ENCODE assay signal across 7 mouse cellular contexts in the genomic region with DNA sequence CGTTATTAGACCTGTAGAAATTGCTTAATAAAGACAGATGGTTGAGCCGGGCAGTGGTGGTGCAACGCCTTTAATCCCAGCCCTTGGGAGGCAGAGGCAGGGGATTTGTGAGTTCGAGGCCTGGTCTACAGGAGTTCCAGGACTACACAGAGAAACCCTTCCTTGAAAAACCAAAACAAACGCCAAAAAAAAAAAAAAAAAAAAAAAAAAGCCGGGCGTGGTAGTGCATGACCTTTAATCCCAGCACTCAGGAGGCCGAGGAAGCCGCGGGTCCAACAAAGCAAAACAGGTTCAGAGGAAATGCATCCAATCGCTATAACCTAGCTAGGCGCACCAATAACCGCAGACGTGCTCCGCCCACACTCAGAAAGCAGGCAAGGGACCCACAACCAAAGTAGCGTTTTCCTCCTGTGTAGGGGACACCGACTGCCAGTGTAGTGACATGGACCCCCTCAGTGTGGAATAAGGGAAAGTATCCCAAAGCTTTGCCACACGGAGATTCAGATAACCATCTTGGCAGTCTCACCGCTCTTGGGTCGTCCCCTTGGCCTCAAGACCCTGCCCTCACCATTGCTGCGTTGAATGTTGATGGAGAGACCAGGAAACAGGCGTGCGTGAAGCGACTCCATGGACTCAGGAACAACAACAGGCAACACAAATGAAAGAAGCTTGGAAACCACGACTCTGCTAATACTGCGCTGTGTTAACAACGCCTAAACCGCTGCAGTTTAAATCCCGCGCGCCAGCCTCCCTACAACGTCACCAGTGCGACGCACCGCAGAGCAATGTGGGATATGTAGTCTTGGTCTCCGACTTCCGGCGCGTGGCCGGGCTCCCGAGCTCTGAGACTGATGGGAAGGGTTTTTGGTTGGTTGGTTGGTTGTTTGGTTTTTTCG. TPM values are rescaled to one million over a fixed set of nuclear protein-coding genes. Genes with fewer than 3 reads are reported as not detected.
A peak's percentile ranks its signal among the peaks of the same experiment; 100 is the strongest.
DNase-seq lines count a peak whose midpoint lies in the region; ATAC-seq lines count a peak whose summit lies in the region.

A gene (minus strand): TSS at position 777 of the 896 bp plus-strand sequence.

- WGBS in intestine, embryonic 16.5 days, result 1% methylated on average over 42 of the region's 42 CpGs
- WGBS in midbrain, embryonic 11.5 days, result 2% methylated on average over 42 of the region's 42 CpGs

- no peaks in the 10 kb centered on the region for H3K9me3 ChIP-seq in intestine, embryonic 16.5 days (ENCODE audit: control insufficient read depth, low read length)
- no peaks in the 10 kb centered on the region for H3K9me3 ChIP-seq in midbrain, embryonic 11.5 days (ENCODE audit: control insufficient read depth, low read length)

- peak; percentile 92 to 93 for DNase-seq in adrenal gland, adult 18-20 months (ENCODE audit: low spot score in 2 of 2)
- DNase-seq in embryo, embryonic 11 days, result peak; percentile 95
- DNase-seq in gastrocnemius, postnatal 36 days, result peak; percentile 87 to 88
- DNase-seq in left cerebral cortex, postnatal 36 days (ENCODE audit: low spot score in 2 of 2), result peak; percentile 90 to 91
- peak; percentile 100 for DNase-seq in midbrain, embryonic 11.5 days (ENCODE audit: low spot score, missing footprints)
- DNase-seq in skeletal muscle tissue, adult 2 months (ENCODE audit: low read depth, low spot score), result peak; percentile 86

- no peaks in the 10 kb centered on the region for H3K27me3 ChIP-seq in intestine, embryonic 16.5 days (replicated peaks; ENCODE audit: control insufficient read depth, insufficient read depth, low read length)
- H3K27me3 ChIP-seq in midbrain, embryonic 11.5 days (ENCODE audit: control insufficient read depth, insufficient read depth, low read length), result no peaks in the 10 kb centered on the region

- peak within 1 kb of the TSS; percentile 26; the same call in 1 of the 2 replicates for H3K27ac ChIP-seq in intestine, embryonic 16.5 days (ENCODE audit: low read length)
- H3K27ac ChIP-seq in midbrain, embryonic 11.5 days (ENCODE audit: low read depth, low read length), result peak within 1 kb of the TSS; percentile 35

- intact Hi-C loops in gastrocnemius, postnatal 36 days (cut with DNase I), result no loop called here
- intact Hi-C loops in left cerebral cortex, postnatal 36 days (cut with DNase I), result no loop called here

- peak within 1 kb of the TSS; percentile 56 for H3K4me3 ChIP-seq in intestine, embryonic 16.5 days (ENCODE audit: low read length)
- H3K4me3 ChIP-seq in midbrain, embryonic 11.5 days (ENCODE audit: low read depth, low read length), result peak within 1 kb of the TSS; percentile 79

- H3K9ac ChIP-seq in intestine, embryonic 16.5 days (ENCODE audit: low read depth, low read length), result peak within 1 kb of the TSS; percentile 67
- H3K9ac ChIP-seq in midbrain, embryonic 11.5 days (ENCODE audit: low read length), result peak within 1 kb of the TSS; percentile 79

- peak within 1 kb of the TSS; percentile 62 for H3K4me2 ChIP-seq in intestine, embryonic 16.5 days (ENCODE audit: low read depth, low read length)
- peak within 1 kb of the TSS; percentile 72 for H3K4me2 ChIP-seq in midbrain, embryonic 11.5 days

- peak; percentile 99 for ATAC-seq in intestine, embryonic 16.5 days
- peak; percentile 97 for ATAC-seq in midbrain, embryonic 11.5 days (ENCODE audit: low FRiP score)

- H3K4me1 ChIP-seq in intestine, embryonic 16.5 days (ENCODE audit: control insufficient read depth, insufficient read depth, low read length), result peaks cover 6% of the 10 kb centered on the region
- peaks cover 10% of the 10 kb centered on the region for H3K4me1 ChIP-seq in midbrain, embryonic 11.5 days (ENCODE audit: control insufficient read depth, insufficient read depth, low read length)

- peaks cover 8% of the 10 kb centered on the region; the same call in 1 of the 2 replicates for H3K36me3 ChIP-seq in intestine, embryonic 16.5 days (ENCODE audit: control insufficient read depth, insufficient read depth, low read length)
- H3K36me3 ChIP-seq in midbrain, embryonic 11.5 days (ENCODE audit: control insufficient read depth, insufficient read depth, low read length), result peaks cover 14% of the 10 kb centered on the region

RNA-seq across cellular contexts. Expression of the gene that starts here (rescaled TPM):
- under 1 TPM; 0.51 to 0.56 TPM for total RNA-seq in adrenal gland, adult 18-20 months (2021)
- under 1 TPM; 0.28 to 0.44 TPM for total RNA-seq in gastrocnemius, postnatal 36 days (2021)
- 35.9 and 41.3 TPM in 2 replicates for polyA plus RNA-seq in intestine, embryonic 16.5 days (2015; fragmentation: Nextera tagmentation; extraction: Ambion mirVana)
- under 1 TPM in 1 of 2 experiments, not detected in 1; 0.54 TPM for total RNA-seq in left cerebral cortex, postnatal 36 days (2021)
- polyA plus RNA-seq in midbrain, embryonic 11.5 days (2014; fragmentation: Nextera tagmentation; extraction: Ambion mirVana), result 103 and 104 TPM in 2 replicates

Comparison
In these comparisons a context has a peak if more than half of its experiments do, and no peak if none do; other contexts are left out.
1. Peak in every context shown above with its lines: DNase-seq, ATAC-seq, H3K4me3 ChIP-seq and H3K27ac ChIP-seq.
2. Peak in DNase-seq in adrenal gland, adult 18-20 months; RNA of the gene not detected or under 1 TPM.
3. Peak in DNase-seq in gastrocnemius, postnatal 36 days; RNA of the gene not detected or under 1 TPM.
4. Peak in DNase-seq in left cerebral cortex, postnatal 36 days; RNA of the gene not detected or under 1 TPM.